Mouse (Mus musculus): ENCODE results near the gene Rpl3.

DNA sequence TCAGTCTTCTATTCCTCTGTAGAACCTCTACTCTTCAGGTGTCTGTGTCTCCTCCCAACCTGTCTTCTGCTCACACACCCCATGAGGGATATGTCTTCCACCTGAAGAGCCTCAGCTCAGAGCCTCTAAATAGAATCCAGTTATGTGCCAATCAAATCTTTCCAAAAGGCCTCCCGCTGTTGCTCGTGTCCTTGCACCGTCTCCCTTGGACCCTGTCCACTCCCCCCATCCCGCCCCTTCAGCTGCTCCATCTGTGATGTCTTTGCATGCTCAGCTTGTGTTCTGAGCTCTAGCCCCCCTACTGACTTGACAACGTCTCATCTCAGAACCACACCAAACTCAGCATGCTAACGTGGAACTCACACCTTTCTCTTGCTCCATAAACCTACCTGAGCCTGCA is 39.8 kb upstream of the Rpl3 start:
- TF ChIP-seq CTCF (IDR thresholded peaks at IDR 0.05; ENCODE audit: extremely low read depth, insufficient read length, insufficient replicate concordance, low read depth, low read length) (no peak), POLR2A (IDR thresholded peaks at IDR 0.05; ENCODE audit: low read depth, low read length) (no peak)

All from small intestine, adult 2 months (tissue).